Mouse (Mus musculus): ENCODE results near the gene Mycbp.

Mycbp gene

DNA sequence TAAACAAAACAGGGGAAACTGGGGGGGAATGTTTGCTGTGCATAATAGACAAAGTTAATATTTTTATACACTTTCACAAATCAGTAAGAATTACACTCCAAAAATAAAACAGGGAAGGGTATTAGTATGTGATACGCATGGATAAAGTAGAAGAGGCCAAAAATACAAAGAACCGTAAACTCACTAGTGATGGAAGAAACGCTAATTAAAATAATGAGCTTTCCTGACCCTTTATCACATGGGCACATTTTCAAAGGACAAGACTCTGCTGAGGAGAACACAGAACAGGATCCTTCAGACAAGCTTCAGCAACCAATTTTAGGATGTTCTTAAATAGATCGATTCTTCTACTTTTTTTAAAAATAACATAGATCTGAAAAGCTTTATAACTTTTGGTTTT, 42.1 kb downstream of the Mycbp start:
- no peak for DNase-seq

GRCm38 (mm10) chr4:123947149-123947548, 42.5 kb downstream of the Mycbp start:
- no peak for DNase-seq

DNA sequence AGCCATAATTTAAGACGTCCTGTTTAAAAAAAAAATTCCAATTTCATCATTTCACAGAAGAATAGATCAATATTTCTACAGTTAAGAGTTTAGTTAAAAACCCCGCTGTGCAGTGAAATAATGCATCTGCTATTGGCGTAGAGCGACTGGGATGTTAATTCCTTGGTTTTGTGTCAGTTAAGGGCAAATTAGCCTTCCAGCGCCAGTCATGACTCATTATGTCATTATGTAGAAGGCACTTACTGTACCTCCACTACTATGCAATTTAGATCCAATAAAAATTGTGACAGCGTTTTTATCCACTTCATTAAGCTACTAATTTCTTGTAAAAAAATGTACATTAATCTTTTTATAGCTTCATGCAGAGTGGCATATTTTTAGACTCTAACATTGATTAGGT, 44.3 kb downstream of the Mycbp start:
- no peak for DNase-seq

DNA sequence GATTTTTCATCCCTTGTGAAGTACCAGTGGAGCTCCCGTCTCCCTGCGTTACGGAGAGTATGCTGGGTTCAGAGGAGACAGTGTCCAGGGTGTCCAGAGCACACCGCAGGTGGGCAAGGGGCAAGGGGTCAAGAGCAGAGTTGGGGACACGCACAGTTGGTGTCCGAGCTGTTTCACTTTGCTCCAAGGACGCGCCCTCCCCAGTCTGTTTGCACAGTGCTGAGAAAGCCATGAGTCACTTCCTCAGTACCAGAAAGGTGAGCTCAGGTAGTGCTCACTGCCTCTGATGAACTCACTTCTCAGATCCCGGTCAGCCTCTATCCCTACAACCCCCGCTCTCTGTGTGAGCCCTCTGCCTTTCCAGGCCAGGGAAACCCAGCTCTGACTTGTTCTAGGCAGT, 45.0 kb downstream of the Mycbp start:
- DNase-seq, result no peak

DNA sequence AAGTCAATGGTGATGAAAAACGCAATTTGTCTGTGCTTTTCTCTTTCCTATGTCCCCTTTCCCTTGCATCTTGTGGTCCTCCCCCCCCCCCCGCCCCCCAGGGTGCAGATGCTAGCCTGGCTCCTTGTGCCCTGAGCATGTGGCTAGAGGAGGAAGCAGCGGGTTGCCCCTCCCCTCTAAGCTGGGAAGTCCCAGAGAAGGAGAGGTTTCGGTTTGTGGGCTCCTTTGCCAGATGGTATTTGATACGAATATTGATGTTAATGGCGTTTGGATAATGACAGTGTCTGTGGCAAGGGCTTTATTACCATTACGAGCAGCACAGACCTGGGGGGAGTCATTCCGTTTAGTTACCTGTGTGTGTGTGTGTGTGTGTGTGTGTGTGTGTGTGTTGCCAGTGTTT, 47.4 kb downstream of the Mycbp start:
- DNase-seq, result no peak

DNA sequence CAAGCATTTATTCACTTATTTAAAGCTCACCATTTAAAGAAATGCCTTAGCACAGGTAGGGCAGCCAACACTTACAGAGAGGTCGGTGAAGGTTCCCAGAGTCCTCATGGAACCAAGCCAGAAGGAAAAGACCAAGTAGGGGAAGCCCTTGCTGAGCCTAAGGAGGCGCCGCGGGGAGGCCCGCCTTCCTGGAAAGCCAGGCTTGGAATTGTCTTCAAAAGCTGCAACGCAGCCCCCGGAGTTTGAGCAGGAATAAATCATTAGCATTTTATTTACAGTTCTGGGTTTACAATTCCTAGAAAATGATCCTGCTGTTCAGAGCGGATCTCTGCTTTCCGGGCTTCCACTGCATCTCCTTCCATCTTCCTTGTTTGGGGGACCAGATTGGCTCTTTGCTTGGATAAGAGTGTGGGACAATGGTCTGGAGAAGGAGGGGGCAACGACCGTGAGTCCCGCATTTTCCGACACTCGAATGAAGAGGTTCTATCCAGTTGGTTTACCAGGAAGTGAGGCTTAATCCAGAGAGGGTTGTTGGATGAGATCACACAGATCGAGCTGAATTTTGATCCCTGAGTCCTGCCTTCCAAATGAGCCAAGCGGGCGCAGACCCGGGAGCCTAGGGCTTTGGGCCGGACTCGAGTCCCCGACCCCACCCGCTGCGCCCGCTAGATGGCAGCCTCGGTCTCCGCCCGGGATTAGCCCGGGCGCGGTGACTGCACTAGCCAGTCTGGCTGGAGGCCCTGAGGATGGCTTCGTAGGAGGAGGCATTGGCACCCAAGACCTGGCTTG, 52.3 kb downstream of the Mycbp start:
- DNase-seq, result peak; percentile 53 to 58

DNA sequence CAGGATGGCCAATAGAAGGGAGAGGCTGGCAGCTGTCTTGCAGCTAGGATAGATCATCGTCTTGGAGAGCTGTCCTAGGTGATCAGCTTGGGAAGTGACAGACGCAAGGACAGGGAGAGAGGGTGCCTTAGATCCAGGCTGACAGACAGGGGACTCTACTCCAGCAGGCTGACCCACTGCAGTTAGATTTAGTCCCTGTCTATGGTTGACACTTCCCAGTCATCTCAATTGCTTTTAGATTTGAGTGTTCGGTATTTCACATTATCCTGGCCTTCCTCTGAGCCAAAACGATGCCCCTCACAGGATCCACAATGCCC, 52.8 kb downstream of the Mycbp start:
- no peak for DNase-seq

GRCm38 (mm10) chr4:123957891-123958290, 53.3 kb downstream of the Mycbp start:
- no peak for DNase-seq

DNA sequence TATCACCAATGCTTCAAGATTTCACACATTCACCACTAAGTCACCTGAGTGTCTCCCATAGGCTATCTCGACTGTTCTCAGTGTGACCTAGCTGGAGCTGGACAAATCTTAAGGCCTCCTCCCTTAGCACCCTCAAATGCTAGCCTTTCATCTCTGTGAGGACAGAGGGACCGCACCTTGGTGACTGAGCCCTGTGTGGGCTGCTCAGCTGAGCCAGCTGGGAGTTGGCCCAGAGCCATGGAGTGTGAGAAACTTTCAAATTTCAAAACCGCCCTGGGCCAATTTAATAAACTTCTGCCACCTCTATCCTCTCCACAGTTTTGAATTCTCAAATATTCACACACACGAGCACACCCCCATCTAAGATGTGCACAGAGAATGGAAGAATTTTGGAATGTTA, 56.3 kb downstream of the Mycbp start:
- no peak for DNase-seq
